Mouse (Mus musculus) CD4-positive naive resting alpha-beta T cell, adult 76 days (primary cell): ENCODE data around the gene Gm20878. TPM values are rescaled to one million over a fixed set of nuclear protein-coding genes. Genes with fewer than 3 reads are reported as not detected.

Experiments
- total RNA-seq: library from RNA; stranded (reverse); gene quantifications from one replicate; pipeline ENCODE4 v1.2.4, GENCODE M21; 2023

The Gm20878 gene
- total RNA-seq = 5.5 TPM

GRCm38 (mm10) chr4:41941272-41941671 lies at the start of gene Gm20878:
Gene Gm20878, plus strand, starts transcription at chr4:41941572.

DNA sequence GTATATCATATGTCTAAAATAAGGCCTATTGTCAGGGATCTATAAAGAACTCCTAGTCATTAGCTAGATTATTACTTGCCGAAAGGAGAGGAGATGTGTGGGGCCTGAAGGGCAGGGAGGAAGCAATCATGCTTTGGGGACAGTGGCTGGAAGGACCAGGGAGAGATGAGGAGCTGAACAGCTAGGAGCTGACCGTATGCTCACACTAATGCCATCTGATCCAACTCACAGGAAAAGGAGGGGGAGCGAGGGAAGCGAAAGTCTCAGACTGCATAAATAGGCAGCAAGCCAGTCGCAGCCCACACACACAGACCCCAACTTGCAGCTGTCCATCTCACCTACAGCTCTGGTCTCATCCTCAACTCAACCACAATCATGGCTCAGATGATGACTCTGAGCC lies 38.1 kb upstream of the Gm20878 start, which contains the start of gene Gm21541:
TSS of gene Gm21541 (plus strand) at position 301 of the 400 bp plus-strand sequence.

GRCm38 (mm10) chr4:41965758-41966157 lies 24.4 kb downstream of the Gm20878 start, which contains the start of gene Fam205a4:
Gene Fam205a4, plus strand, starts transcription at chr4:41966058.

Other genes with a start within 250 kb of the Gm20878 start
- not detected for gene Cntfr, start 244.5 kb upstream of the Gm20878 start, total RNA-seq
- gene Il11ra1, start 241.6 kb upstream of the Gm20878 start, total RNA-seq = 13.1 TPM
- 29.0 TPM for gene Rpp25l, start 228.0 kb upstream of the Gm20878 start, total RNA-seq
- gene Dctn3, start 218.4 kb upstream of the Gm20878 start, total RNA-seq = 42.5 TPM
- not detected for gene Arid3c, start 210.4 kb upstream of the Gm20878 start, total RNA-seq
- 66.2 TPM for gene Galt, start 186.3 kb upstream of the Gm20878 start, total RNA-seq
- 21.2 TPM for gene Sigmar1, start 185.4 kb upstream of the Gm20878 start, total RNA-seq
- gene Ccl27a, start 167.3 kb upstream of the Gm20878 start, total RNA-seq = 7.2 TPM
- gene Gm21541, start 38.0 kb upstream of the Gm20878 start, total RNA-seq = not detected
- gene Fam205a4, start 24.5 kb downstream of the Gm20878 start, total RNA-seq = not detected
- not detected for gene Gm21093, start 93.2 kb downstream of the Gm20878 start, total RNA-seq
- not detected for gene Gm3893, start 149.6 kb downstream of the Gm20878 start, total RNA-seq
- gene Gm13304, start 173.2 kb downstream of the Gm20878 start, total RNA-seq = not detected
- gene Gm13306, start 211.9 kb downstream of the Gm20878 start, total RNA-seq = not detected
- not detected for gene Gm13305, start 227.0 kb downstream of the Gm20878 start, total RNA-seq